Mouse (Mus musculus) liver, embryonic 14.5 days (tissue): Measurements from ENCODE around the gene Tnfrsf1b. TPM values are rescaled to one million over a fixed set of nuclear protein-coding genes. Genes with fewer than 3 reads are reported as not detected.
A peak's percentile ranks its signal among the peaks of the same experiment; 100 is the strongest.

Source experiments
- ATAC-seq: fragments of 200-750 bp; cut with Nextera tagmentation; 2 replicates; pipeline ENCODE4 v1.8.0; 2017; ENCODE audit warnings: moderate number of reproducible peaks, mild to moderate bottlenecking, moderate library complexity; ENCODE audit not compliant: insufficient read depth
- DNase-seq, 3 experiments: peaks; one replicate each; pipeline ENCODE4 v3.0.0-alpha.2; 2012 to 2013; ENCODE audit warnings: low read depth in 3 of 3, low spot score in 3 of 3
- H3K27ac ChIP-seq: fragments of 300-500 bp; sonication (generic); 2 replicates; pipeline ENCODE4 v1.5.1; 2014; ENCODE audit warnings: moderate library complexity, mild to moderate bottlenecking, control low read depth, inconsistent platforms
- H3K27me3 ChIP-seq: fragments of 300-500 bp; sonication (generic); 2 replicates; pipeline ENCODE4 v1.6.1; 2014; ENCODE audit warnings: mild to moderate bottlenecking, low read length, moderate library complexity; ENCODE audit not compliant: control insufficient read depth, insufficient read depth
- H3K36me3 ChIP-seq: fragments of 300-500 bp; sonication (generic); replicated peaks from 2 replicates; pipeline ENCODE4 v1.6.1; 2014; ENCODE audit warnings: low read depth; ENCODE audit not compliant: control insufficient read depth, insufficient read depth
- H3K4me1 ChIP-seq, 2 experiments: fragments of 200-500 bp in 1 of 2; fragments of 300-500 bp in 1 of 2; sonication (generic) in 1 of 2; replicated peaks; 2 replicates each; pipeline ENCODE4 v1.6.1; 2012 to 2014; ENCODE audit warnings: antibody characterized with exemption in 1 of 2, inconsistent platforms in 1 of 2, low read length in 1 of 2; ENCODE audit not compliant: control insufficient read depth in 2 of 2, insufficient read depth in 2 of 2
- H3K4me2 ChIP-seq: fragments of 300-500 bp; sonication (generic); 2 replicates; pipeline ENCODE4 v1.6.1; 2014; ENCODE audit warnings: low read depth, mild to moderate bottlenecking, control low read depth, moderate library complexity
- H3K4me3 ChIP-seq, 2 experiments: fragments of 200-500 bp in 1 of 2; fragments of 300-500 bp in 1 of 2; sonication (generic) in 1 of 2; 2 replicates each; pipeline ENCODE4 v1.5.1; 2012 to 2014; ENCODE audit warnings: low read depth in 2 of 2, low read length in 2 of 2, mild to moderate bottlenecking in 2 of 2, control low read depth in 1 of 2, inconsistent platforms in 1 of 2, moderate library complexity in 1 of 2; ENCODE audit not compliant: insufficient read depth in 1 of 2
- H3K9ac ChIP-seq: fragments of 300-500 bp; sonication (generic); replicated peaks from 2 replicates; pipeline ENCODE4 v1.6.1; 2014; ENCODE audit warnings: mild to moderate bottlenecking, control low read depth, moderate library complexity
- H3K9me3 ChIP-seq: fragments of 300-500 bp; sonication (generic); 2 replicates; pipeline ENCODE4 v1.6.1; 2016; ENCODE audit warnings: low read length, mixed read lengths; ENCODE audit not compliant: control insufficient read depth
- CTCF ChIP-seq: IDR thresholded peaks from 2 replicates; pipeline ENCODE4 v1.5.1; 2016; ENCODE audit warnings: antibody characterized with exemption, low read depth, control low read depth
- EP300 ChIP-seq: IDR thresholded peaks from 2 replicates; pipeline ENCODE4 v1.6.1; 2016; ENCODE audit warnings: antibody characterized with exemption, low read depth
- WGBS: fragments of 180-500 bp; shearing (Covaris S2); extraction: QIAGEN DNeasy Blood & Tissue Kit; methylation state at CpG from one replicate; pipeline ENCODE4 v1.1.7; 2014; ENCODE audit not compliant: insufficient replicate concordance; 5-methylcytosine and 5-hydroxymethylcytosine counted together
- polyA plus RNA-seq, 2 experiments: library from polyadenylated mRNA; depleted of rRNA in 1 of 2; stranded (reverse) in 1 of 2; unstranded in 1 of 2; fragments of >200 nt; fragmentation: Nextera tagmentation in 1 of 2; extraction: Ambion mirVana in 1 of 2; gene quantifications; 2 replicates each; pipeline versions ENCODE4 v1.2.1 to v1.2.3; 2012 to 2014

Tnfrsf1b gene
- polyA plus RNA-seq, 2 experiments = 3.2 to 4.7 TPM

GRCm38 (mm10) chr4:145284675-145285074, 38.0 kb upstream of the Tnfrsf1b start:
- Histone ChIP-seq H3K9ac (no peak overlapping the region), H3K27me3 (no peaks in the 10 kb centered on the region), H3K9me3 (no peaks in the 10 kb centered on the region), H3K27ac (no peak overlapping the region), H3K4me2 (no peak overlapping the region), H3K4me3 (no peak overlapping the region), H3K36me3 (no peaks in the 10 kb centered on the region), H3K4me1 (no peaks in the 10 kb centered on the region; a peak in 1 of 4 replicates)
- ATAC-seq (no peak), DNase-seq (no peak)
- WGBS = 69% methylated on average over 4 of the region's 4 CpGs
- TF ChIP-seq EP300 = no peak
- TF ChIP-seq CTCF = no peak

- no peaks in the 10 kb centered on the region for H3K36me3 ChIP-seq
- no peaks in the 10 kb centered on the region; a peak in 1 of 4 replicates for H3K4me1 ChIP-seq
- H3K9me3 ChIP-seq = no peaks in the 10 kb centered on the region
- 48% methylated on average over 6 of the region's 6 CpGs for WGBS
- ATAC-seq (no peak), DNase-seq (no peak)
- TF ChIP-seq CTCF (no peak), EP300 (no peak)
- H3K4me2 ChIP-seq = no peak overlapping the region
- no peak overlapping the region for H3K4me3 ChIP-seq
- no peaks in the 10 kb centered on the region for H3K27me3 ChIP-seq
- H3K27ac ChIP-seq = no peak overlapping the region
- H3K9ac ChIP-seq = no peak overlapping the region
These were observed 36.8 kb upstream of the Tnfrsf1b start for GRCm38 (mm10) chr4:145283441-145283840.

- Histone ChIP-seq H3K27me3 (no peaks in the 10 kb centered on the region), H3K4me3 (no peak overlapping the region), H3K9me3 (no peaks in the 10 kb centered on the region), H3K36me3 (no peaks in the 10 kb centered on the region), H3K27ac (no peak overlapping the region), H3K9ac (no peak overlapping the region), H3K4me1 (no peaks in the 10 kb centered on the region; a peak in 1 of 4 replicates), H3K4me2 (no peak overlapping the region)
- ATAC-seq (peak; percentile 66), DNase-seq (no peak)
- TF ChIP-seq CTCF = no peak
- no peak for TF ChIP-seq EP300
- WGBS = 66% methylated on average over 6 of the region's 6 CpGs
These were observed 34.3 kb upstream of the Tnfrsf1b start for GRCm38 (mm10) chr4:145280966-145281365.

- 51% methylated on average over 3 of the region's 3 CpGs for WGBS
- Histone ChIP-seq H3K27me3 (no peaks in the 10 kb centered on the region), H3K9ac (no peak overlapping the region), H3K27ac (no peak overlapping the region), H3K4me1 (no peaks in the 10 kb centered on the region; a peak in 1 of 4 replicates), H3K4me3 (no peak overlapping the region), H3K4me2 (no peak overlapping the region), H3K9me3 (no peaks in the 10 kb centered on the region), H3K36me3 (no peaks in the 10 kb centered on the region)
- TF ChIP-seq EP300 (no peak), CTCF (no peak)
- DNase-seq = no peak
- no peak for ATAC-seq
These were observed 32.2 kb upstream of the Tnfrsf1b start for GRCm38 (mm10) chr4:145278724-145279370.

GRCm38 (mm10) chr4:145278231-145278630, 31.6 kb upstream of the Tnfrsf1b start:
- Histone ChIP-seq H3K9me3 (no peaks in the 10 kb centered on the region), H3K36me3 (no peaks in the 10 kb centered on the region), H3K9ac (no peak overlapping the region), H3K4me2 (no peak overlapping the region), H3K4me1 (no peaks in the 10 kb centered on the region; a peak in 1 of 4 replicates), H3K27me3 (no peaks in the 10 kb centered on the region), H3K4me3 (no peak overlapping the region), H3K27ac (no peak overlapping the region)
- no peak for DNase-seq
- TF ChIP-seq EP300 (no peak), CTCF (no peak)
- ATAC-seq = no peak
- WGBS = 51% methylated on average over 2 of the region's 2 CpGs
